Mouse (Mus musculus) bone marrow macrophage, adult 2 months (primary cell): ENCODE results near the gene 2510009E07Rik.

Experiments used
- CTCF ChIP-seq: IDR thresholded peaks from 2 replicates; pipeline ENCODE4 v1.5.1; 2012; ENCODE audit warnings: low read depth, mild to moderate bottlenecking, low read length, moderate library complexity
- POLR2A ChIP-seq: IDR thresholded peaks from 2 replicates; pipeline ENCODE4 v1.6.1; 2012; ENCODE audit warnings: mild to moderate bottlenecking, low read depth, low read length, borderline replicate concordance

DNA sequence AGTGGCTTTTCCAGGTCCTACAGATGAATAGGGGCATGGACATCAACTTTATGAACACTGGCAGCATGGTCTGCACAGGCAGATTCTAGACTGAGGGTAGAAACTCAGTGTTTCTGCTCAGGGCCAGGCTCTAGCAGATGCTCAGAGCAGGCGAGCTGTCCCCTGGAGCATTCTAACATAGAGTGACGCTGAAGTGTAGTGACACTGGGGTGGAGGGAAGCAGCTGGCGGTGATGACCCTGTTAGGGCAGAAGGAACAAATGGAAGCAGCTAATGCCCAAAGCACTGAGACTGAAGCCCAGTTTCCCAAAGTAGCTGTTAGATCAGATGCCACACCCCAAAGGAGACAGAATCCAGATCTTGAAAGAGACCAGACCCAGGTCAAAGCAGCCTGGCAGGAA is 48.0 kb downstream of the 2510009E07Rik start:
- TF ChIP-seq CTCF = no peak
- no peak for TF ChIP-seq POLR2A
